Mouse (Mus musculus) ES-Bruce4 (cell line): ENCODE data around the gene Clasp1.

Experiments
- CTCF ChIP-seq: IDR thresholded peaks from one replicate; pipeline ENCODE4 v1.8.1; 2011; ENCODE audit warnings: low read depth, low read length
- EP300 ChIP-seq: IDR thresholded peaks from 2 replicates; pipeline ENCODE4 v1.6.1; 2011; ENCODE audit warnings: low read depth, low read length; ENCODE audit not compliant: insufficient read depth
- POLR2A ChIP-seq: IDR thresholded peaks from one replicate; pipeline ENCODE4 v1.8.1; 2011; ENCODE audit warnings: low read length; ENCODE audit not compliant: insufficient read depth

DNA sequence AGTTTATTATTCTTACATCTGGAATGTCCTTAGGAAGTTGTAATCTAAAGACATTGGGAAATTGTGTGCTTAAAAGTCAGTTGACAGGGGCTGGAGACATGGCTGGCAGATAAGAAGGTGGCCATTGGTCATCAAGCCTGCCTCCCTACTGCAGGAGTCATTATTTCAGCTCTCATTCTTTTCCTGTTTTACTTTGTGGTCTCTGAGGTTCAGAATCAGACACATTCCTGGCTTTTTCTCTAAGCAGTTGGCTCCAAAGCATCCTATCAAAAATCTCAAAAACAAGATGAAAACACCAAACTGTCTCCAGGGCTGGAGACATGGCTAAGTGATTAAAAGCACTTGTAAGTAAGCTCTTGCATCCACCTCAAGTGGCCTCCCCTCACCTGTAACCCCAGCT, 49.5 kb downstream of the Clasp1 start:
- TF ChIP-seq POLR2A (no peak), CTCF (no peak), EP300 (no peak)
